Mouse (Mus musculus) layer of hippocampus, adult 11-12 months (tissue): ENCODE data around the gene Ufsp2.
A peak's percentile ranks its signal among the peaks of the same experiment; 100 is the strongest.

Source experiments
- DNase-seq: peaks from one replicate; pipeline ENCODE4 v3.0.0; 2022; ENCODE audit warnings: low spot score

Gene Ufsp2

DNA sequence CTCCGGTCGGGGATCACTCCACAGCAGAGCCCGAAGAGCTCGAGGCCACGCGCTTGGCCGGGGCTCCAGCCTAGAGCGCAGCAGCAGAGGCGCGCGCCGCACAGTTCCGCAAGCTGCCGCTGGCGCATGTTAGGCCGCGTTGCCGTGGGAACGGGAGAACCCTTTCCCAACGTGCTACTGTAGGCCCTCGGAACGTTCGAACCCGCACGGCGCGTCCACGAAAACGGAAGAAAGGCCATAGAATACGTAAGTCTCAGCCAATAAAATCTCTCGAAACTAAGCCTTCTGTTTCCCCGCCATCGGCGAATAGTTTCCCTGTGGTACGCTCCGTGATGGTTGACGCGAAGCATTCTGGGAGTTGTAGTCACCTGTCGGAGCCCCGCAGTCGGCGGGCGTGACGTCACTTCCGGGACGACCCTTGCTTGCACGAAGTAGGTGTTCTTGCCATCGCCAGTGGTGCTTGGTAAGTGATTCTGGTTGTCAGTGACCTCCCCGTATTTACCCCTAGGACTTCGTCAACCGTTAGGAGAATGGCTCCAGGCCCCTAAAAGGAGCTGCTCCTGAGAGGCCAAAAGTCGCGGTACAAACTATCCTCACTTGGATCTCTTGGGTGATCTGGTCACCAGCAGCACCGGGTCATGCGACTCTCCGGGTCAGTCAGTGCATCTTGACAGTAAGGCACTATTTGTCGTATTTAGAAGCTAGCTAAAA lies at the start of gene Ufsp2, which contains the start of gene 1700029J07Rik:
Gene Ufsp2, plus strand, starts transcription at position 403 of the 711 bp plus-strand sequence.
Gene 1700029J07Rik, minus strand, starts transcription at position 127 of the 711 bp plus-strand sequence.
- peak; percentile 99 for DNase-seq

DNA sequence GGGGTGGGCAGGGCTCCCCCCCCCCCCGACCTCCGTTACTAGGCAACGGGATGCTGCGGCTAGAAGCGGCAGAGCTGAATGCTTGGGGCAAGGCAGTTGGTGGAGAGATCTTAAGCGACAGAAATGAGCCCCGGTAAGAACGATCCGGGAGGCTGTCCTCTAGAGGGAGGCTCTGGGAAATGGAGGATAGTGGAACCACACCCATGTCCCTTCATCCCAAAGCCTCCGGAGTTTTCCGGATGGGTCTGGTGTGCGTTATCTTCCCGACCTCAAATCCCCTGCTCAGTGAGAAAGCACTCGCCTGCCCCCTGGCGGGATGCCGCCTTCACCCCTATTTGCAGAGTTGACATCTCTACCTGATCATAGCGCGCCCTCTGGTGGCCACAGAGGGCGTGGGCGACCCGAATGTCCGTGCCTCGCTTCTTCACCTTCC lies 40.7 kb upstream of the Ufsp2 start, which contains the start of gene Ccdc110:
Gene Ccdc110, plus strand, starts transcription at position 38 of the 433 bp plus-strand sequence.
- peak; percentile 99 for DNase-seq

DNA sequence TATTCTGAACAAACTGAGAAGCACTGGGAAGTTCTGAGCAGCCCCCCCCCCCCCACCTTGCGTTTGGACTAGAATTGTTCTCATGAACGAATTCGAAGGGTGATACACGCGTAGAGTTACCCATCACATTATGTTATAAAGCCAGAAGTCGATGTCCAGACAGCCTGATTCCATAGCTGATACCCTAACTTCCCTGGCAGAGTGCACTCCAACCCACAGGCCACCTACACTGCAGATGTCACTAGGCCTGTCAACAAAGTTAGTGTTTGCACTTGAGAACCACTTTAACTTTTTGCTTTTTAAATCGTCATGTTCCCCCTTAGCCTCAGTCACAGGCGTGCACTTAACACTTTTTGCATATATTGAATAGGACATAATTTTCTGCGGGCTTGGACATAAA lies 38.3 kb upstream of the Ufsp2 start:
- DNase-seq = no peak

- no peak for DNase-seq
These were observed 29.0 kb upstream of the Ufsp2 start for GRCm38 (mm10) chr8:45946283-45946682.

DNA sequence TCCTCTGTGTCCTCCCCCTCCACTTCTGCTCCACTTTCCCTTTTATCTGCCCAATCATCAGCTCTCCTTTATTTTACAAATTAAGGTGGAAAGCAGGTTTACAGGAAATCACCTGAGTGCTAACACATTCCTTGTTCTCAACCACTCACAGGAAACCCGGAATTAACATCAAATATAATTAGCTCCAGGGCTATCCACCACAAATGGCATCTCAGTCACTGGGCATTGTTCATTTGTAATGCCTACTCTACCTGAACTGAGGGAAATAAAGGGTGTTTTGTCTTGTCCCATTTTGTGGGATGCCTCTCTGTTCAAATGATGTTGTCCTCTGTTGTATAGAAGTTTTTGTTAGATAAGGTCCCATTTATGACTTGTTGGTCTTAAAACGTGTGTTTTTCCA lies 24.7 kb upstream of the Ufsp2 start:
- no peak for DNase-seq

- no peak for DNase-seq
These were observed 4.4 kb upstream of the Ufsp2 start for GRCm38 (mm10) chr8:45970894-45971293.

- DNase-seq = no peak
These were observed 1.3 kb upstream of the Ufsp2 start for GRCm38 (mm10) chr8:45973988-45974505.

DNA sequence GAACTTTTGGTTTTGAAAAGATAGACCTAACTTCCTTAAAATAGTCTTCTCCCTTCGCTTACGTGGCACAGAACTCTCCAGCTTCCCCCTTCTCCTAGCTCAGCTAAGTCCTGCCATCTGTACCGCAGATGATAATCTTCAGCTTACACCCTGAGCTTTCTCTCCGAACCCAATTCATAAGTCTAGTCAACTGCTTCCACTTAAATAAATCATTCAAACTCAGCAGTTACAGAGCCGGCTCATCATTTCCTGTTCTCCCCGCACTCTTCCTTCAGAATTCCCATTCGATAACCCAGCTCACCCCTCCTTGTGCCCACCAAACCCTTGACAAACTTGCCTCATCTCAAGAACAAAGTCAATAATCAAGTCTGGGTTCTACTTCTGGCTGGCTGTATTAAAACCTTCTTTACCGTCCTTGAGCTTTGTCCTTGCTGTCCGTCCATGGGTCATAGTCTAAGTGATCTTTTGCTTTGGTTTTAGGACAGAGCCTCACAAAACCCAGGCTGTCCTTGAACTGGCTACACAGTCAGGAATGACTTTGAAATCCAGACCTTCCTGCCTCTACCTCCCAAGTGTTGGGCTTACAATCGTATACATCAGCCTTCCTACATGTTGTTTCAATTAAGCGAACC lies 625 bp downstream of the Ufsp2 start:
- no peak for DNase-seq

DNA sequence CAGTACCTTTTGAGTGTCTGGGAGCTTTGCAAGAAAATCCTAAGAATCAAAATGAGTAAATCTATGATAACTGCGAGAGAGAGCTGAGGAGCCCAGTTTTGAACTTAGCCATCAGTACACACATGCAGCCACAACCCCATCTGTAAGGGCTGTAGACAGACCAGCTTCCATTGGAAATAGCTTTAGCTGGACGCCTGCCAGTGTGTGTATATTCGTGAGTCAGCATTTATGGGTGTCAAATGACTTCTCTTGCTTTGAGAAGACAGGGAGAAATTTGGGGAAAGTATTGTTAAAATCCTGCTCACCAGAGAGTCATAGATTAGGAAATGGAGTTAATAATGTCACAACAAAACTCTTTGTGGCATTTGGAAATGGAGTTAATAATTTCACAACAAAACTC lies 11.3 kb downstream of the Ufsp2 start:
- no peak for DNase-seq

DNA sequence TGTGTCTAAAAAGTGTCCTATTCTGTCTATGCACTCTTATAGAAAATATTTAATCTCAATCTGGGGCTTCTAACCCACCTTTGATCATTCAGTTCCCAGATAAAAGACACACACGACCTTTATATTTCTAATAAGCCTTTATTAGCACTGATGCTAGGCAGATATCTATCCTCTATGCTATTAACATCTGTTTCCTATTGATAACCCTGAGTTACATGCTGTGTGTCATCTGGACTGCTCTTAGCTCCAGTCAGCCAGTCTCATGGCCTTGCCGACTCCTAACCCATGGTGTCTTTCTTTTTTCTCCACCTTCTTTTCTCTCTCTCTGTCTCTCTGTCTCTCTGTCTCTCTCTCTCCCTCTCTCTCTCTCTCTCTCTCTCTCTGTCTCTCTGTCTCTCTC lies 12.9 kb downstream of the Ufsp2 start:
- no peak for DNase-seq

DNA sequence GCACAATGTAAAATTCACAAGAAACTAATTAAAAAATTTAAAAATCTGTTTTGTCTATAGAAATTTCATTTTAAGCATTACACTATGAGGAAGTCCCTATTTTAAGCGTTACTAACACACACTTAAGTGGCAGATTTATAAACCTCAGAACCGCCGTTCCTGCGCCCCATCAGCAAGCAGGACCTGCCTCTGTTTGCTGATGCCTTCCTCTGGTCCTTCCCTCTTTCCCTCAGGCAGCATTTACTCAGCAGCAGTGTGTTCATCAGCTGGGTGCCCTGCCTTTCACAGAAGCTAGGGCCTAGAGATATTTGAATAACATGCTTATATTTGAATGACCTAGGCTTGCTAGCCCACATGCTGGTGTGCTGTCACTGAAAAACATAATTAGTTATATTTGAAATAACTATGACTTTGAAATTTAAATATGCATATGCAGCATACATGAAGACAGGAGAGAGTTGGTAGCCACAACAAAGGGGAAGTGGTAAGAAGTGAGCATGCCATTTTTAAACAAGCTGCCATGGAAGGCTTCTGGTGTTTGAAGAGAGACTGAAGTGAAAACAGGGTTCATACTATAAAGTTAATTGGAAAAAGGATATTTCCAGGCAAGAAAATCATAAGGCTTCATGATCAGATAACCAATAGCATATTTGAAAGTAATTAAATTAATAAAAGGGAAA lies 15.4 kb downstream of the Ufsp2 start:
- no peak for DNase-seq

DNA sequence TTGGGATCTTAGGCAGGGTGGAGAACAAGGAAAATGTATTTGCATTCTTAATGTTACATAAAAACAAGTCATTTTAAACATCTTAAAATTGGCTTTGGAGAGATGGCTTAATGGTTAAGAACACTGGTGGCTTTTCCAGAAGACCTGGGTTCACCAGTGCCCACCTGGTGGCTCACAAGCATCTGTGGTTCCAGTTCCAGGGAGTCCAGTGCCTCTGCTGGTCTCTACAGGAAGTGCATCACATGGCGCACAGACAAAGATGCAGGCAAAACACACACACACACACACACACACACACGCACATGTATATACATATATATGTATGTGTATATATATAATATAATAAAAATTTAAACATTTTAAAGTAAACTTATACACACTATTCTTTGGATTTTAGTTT lies 18.8 kb downstream of the Ufsp2 start:
- DNase-seq = no peak

GRCm38 (mm10) chr8:45995576-45995975 lies 20.2 kb downstream of the Ufsp2 start:
- no peak for DNase-seq

- no peak for DNase-seq
These were observed 22.9 kb downstream of the Ufsp2 start for GRCm38 (mm10) chr8:45998228-45998627.

GRCm38 (mm10) chr8:45999138-45999783 lies 23.9 kb downstream of the Ufsp2 start, which contains the start of gene Lrp2bp:
Lrp2bp (plus strand) TSS chr8:45999303.
- no peak for DNase-seq

- peak; percentile 99 for DNase-seq
These were observed 24.7 kb downstream of the Ufsp2 start for GRCm38 (mm10) chr8:45999784-46000705.

DNA sequence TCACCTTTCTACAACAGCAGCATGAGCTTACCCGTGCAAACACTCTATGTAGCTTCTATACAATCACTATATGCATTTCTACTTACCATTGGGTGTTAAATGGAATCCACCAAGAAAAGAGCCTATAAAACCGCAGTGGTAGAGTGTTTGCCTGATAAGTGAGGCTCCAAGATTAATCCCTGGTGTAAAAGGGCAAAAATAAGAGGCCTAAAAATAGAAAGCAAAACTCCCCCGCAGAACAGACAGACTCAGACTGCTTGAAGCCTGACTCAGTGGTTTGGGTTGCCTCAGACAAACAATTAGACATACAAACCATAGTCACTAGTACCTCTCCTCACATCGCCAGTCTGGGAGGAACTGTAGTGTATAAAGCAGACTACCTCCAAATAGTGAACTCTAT lies 30.3 kb downstream of the Ufsp2 start, which contains the start of gene Ankrd37:
Gene Ankrd37, minus strand, starts transcription at position 112 of the 400 bp plus-strand sequence.
- DNase-seq = no peak

DNA sequence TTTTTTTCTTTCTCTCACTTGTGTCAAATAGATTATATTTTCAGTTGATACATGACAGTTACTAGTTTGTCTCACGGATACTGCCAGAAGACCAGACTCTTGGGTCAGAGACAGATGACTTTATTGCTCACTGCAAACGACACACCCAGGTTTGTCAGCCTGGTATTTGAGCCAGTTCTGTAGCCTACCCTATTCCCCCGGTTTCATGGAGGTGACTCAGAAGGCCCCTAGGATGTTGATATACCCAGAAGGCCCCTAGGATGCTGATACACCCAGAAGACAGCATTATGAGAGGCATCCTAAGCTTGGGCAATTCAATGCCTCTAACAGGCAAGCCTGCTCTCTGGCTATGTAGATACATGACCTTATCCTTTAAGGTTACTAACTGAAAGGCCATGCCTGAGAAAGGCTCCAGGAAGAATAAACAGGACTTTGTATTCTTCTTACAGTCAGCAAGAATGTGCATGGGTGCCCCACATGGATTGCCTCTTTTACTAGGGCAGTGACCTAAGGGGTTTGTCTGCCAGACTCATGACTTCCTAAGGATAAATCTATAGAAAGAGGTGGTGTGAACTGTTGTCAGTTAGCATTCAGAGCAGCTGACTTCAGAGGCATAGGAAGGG lies 31.8 kb downstream of the Ufsp2 start:
- no peak for DNase-seq

DNA sequence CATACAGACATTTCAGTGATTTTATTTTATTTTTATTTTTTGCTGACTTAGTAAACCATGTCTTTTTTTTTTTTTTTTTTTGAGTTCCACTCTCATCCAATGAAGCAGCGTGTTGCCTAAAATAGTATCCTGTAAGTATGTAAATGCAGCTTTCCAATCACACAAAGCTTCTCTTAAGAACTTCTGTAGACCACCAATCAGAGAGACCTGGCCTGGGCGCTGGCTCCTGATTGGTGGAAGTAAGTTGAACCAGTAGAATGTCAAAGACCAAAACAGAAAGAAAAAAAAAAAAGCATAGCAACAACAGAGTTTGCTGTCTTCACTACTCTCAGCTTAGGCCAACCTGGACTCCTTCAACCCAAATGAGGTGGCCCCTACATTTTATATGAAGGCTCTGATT lies 35.0 kb downstream of the Ufsp2 start:
- DNase-seq = no peak
